Mouse (Mus musculus): ENCODE data around the gene Ccl28. TPM values are rescaled to one million over a fixed set of nuclear protein-coding genes. Genes with fewer than 3 reads are reported as not detected.
"Not testable (repeated sequence)": the region's sequence is repeated elsewhere in the genome, so short reads cannot be mapped to it uniquely, and the experiment has no call there.

Ccl28 gene
- total RNA-seq, 1 experiment from 2014 or later = 0.35 TPM

DNA sequence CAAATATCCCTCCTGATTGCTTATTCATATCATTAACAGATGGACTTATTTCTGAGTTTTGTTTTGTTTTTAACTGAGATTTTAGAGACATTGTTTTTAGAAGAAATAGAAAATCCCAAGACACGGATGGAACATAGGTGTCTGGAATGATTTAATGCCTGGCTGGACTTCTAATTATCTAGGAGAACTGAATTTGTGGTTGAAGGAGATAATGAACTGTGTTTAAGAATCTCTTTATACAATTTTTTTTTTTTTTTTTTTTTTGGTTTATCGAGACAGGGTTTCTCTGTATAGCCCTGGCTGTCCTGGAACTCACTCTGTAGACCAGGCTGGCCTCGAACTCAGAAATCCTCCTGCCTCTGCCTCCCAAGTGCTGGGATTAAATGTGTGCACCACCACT is 68.3 kb downstream of the Ccl28 start:
- ATAC-seq (replicated peaks in 1 of 2; ENCODE audit: insufficient read depth in 1 of 2, low FRiP score in 2 of 2, low TSS enrichment in 1 of 2, low read depth in 1 of 2, poor library complexity in 2 of 2, severe bottlenecking in 2 of 2) = not testable (repeated sequence)

DNA sequence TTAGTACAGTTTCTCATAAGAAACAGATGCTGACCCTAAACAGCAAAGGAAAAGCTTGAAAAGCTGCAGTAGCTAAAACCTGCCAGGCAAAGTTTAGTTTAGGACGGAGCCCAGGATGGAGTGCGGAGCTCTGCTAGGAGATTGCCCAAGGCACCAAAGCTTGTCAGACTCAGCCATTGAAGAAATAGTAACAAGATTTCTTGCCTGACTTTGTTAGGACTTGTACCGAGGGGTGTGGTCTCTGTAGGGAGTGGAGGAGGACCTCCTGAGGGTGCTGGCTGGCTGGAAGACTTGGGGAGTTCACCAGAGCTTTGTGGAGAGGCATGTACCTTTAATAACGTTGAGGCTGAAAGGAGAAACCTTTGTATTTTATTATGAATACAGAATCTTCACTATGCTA is 72.1 kb downstream of the Ccl28 start:
- ATAC-seq (replicated peaks in 1 of 2; ENCODE audit: insufficient read depth in 1 of 2, low FRiP score in 2 of 2, low TSS enrichment in 1 of 2, low read depth in 1 of 2, poor library complexity in 2 of 2, severe bottlenecking in 2 of 2) = no peak

DNA sequence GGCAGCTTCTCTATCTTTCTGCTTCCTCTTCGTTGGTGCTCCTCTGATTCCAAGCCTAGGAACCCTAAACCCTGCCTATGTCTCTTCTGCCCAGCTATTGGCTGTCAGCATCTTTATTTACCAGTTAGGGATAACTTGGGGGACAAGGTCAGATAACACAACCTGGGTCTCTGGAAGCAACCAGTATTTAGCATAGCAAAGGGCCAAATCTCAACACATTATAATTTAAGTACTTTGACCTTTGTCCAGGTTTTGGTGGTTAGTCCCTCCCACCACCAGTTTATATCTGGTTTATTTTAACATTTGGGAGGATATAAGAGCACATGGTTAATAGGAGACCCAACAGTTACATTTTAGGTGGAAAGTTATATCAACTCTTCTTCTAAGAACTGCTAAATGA is 72.9 kb downstream of the Ccl28 start:
- ATAC-seq (replicated peaks in 1 of 2; ENCODE audit: insufficient read depth in 1 of 2, low FRiP score in 2 of 2, low TSS enrichment in 1 of 2, low read depth in 1 of 2, poor library complexity in 2 of 2, severe bottlenecking in 2 of 2) = no peak

DNA sequence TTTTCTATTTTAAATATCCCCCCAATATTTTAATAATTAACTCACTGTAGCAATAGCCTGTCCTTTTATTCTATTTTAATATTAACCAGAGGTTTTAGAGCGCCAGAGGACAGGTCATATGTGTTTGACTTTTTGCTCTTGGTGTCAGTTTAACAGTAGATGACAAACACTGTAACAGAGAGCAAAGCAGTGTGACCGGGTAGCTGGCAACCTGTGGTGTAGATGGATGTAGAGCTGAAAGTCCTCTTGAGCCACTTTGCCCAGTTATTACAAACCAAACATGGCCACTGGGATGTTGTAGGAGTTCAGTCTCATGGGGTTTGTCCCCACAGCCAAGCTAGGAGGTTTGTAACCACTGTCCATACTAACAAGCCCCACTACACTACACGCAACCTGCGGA is 74.8 kb downstream of the Ccl28 start:
- ATAC-seq (replicated peaks in 1 of 2; ENCODE audit: insufficient read depth in 1 of 2, low FRiP score in 2 of 2, low TSS enrichment in 1 of 2, low read depth in 1 of 2, poor library complexity in 2 of 2, severe bottlenecking in 2 of 2) = no peak

Other genes starting within 250 kb of the Ccl28 start
- gene Paip1, start 195.2 kb upstream of the Ccl28 start, total RNA-seq (2017) = 92.7 and 107 TPM in 2 replicates
- 62.4 and 95.6 TPM in 2 replicates for gene 4833420G17Rik, start 161.1 kb upstream of the Ccl28 start, total RNA-seq (2017)
- 7.1 and 10.9 TPM in 2 replicates for gene Tmem267, start 135.8 kb upstream of the Ccl28 start, total RNA-seq (2017)
- 0.25 and 2.5 TPM in 2 replicates for gene 3110070M22Rik, start 135.4 kb upstream of the Ccl28 start, total RNA-seq (2017)
- gene Hmgcs1, start 66.6 kb downstream of the Ccl28 start, total RNA-seq (2017) = 38.3 and 42.3 TPM in 2 replicates
- gene Nim1k, start 132.1 kb downstream of the Ccl28 start, total RNA-seq (2017) = 4.4 and 4.6 TPM in 2 replicates
- 63.1 and 68.4 TPM in 2 replicates for gene Zfp131, start 167.1 kb downstream of the Ccl28 start, total RNA-seq (2017)
- not detected in 2 replicates for gene AF067063, start 206.4 kb downstream of the Ccl28 start, total RNA-seq (2017)
- not detected in 2 replicates for gene D13Ertd608e, start 212.2 kb downstream of the Ccl28 start, total RNA-seq (2017)

Data from hematopoietic stem cell, adult 5-6 weeks (primary cell).